Mouse (Mus musculus) left cerebral cortex, adult 2 months (tissue): Measurements from ENCODE around the gene Pafah1b2. TPM values are rescaled to one million over a fixed set of nuclear protein-coding genes. Genes with fewer than 3 reads are reported as not detected.
A peak's percentile ranks its signal among the peaks of the same experiment; 100 is the strongest.

Experiments used
- DNase-seq, 2 experiments: peaks; one replicate each; pipeline ENCODE4 v3.0.0; 2021 to 2022; ENCODE audit warnings: low spot score in 2 of 2, mixed read lengths in 1 of 2; ENCODE audit errors: extremely low spot score in 1 of 2
- H3K27ac ChIP-seq: fragments of 200-600 bp; 2 replicates; pipeline ENCODE4 v1.8.1; 2022
- H3K4me3 ChIP-seq: fragments of 200-600 bp; 2 replicates; pipeline ENCODE4 v1.8.1; 2022
- CTCF ChIP-seq: fragments of 200-600 bp; IDR thresholded peaks from 2 replicates; pipeline ENCODE4 v1.8.1; 2022; ENCODE audit warnings: antibody characterized with exemption, mild to moderate bottlenecking, moderate library complexity
- intact Hi-C: fragments of 180-260 bp; cut with DNase I; formaldehyde crosslinking; loops from one replicate; pipeline ENCODE4 v1.15.1; 2025
- total RNA-seq, 2 experiments: library from RNA; stranded (reverse); gene quantifications; 2 replicates each; pipeline ENCODE4 v1.2.3; 2021

The Pafah1b2 gene
- total RNA-seq, 2 experiments from 2014 or later, result 193 to 215 TPM

DNA sequence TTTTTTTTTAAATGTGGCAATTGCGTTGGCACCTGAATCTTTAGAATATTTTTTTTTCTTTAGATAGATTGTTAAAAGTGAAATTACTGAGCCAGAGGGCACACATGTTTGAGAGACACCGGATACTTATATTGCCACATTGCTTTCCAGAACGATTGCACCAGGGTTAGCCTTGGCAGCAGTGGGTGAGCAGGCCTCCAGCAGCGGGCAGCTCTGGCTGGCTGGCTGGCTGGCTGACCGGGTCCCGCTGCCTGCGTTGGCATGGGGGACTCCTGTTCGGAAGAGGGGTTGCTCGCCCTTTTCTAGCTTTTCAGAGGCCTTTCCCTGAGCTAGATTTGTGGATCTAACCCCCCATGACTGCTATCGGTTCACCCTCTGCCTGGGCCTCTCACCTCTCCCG is 11.1 kb upstream of the Pafah1b2 start:
- Histone ChIP-seq H3K27ac (peak overlapping the region; percentile 7; the same call in 1 of the 2 replicates), H3K4me3 (no peak overlapping the region)
- intact Hi-C loops, result no loop called here
- DNase-seq, result no peak
- no peak for TF ChIP-seq CTCF

- TF ChIP-seq CTCF, result no peak
- no peak overlapping the region for H3K4me3 ChIP-seq
- DNase-seq, result no peak
- intact Hi-C loops, result no loop called here
- H3K27ac ChIP-seq, result no peak overlapping the region
These were observed 7.5 kb upstream of the Pafah1b2 start for GRCm38 (mm10) chr9:46019975-46020374.

- no peak overlapping the region for H3K27ac ChIP-seq
- intact Hi-C loops, result no loop called here
- TF ChIP-seq CTCF, result no peak
- no peak overlapping the region for H3K4me3 ChIP-seq
- no peak for DNase-seq
These were observed 5.8 kb upstream of the Pafah1b2 start for GRCm38 (mm10) chr9:46018316-46018715.

DNA sequence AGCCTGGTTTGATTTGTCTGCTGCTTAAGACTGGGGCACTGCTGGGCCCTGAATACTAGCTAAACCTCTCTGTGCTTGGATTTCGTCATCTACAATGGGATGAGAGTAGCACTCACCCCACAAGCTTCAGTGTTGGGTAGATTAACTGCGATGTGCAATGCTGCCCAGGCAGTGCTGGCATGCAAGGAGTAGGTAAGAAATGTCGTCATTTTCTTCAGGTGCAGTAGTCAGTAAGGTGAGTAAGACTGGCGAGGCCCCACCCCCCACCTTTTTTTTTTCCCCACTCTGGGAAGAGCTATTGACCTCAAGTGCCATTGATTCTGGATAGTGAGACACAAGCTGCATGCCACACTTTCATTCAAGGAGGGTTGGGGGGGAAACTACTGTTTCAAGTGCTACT is 3.9 kb upstream of the Pafah1b2 start:
- Histone ChIP-seq H3K4me3 (no peak overlapping the region), H3K27ac (peak overlapping the region; percentile 84; the same call in 1 of the 2 replicates)
- intact Hi-C loops, result no loop called here
- TF ChIP-seq CTCF, result no peak
- DNase-seq, result no peak

GRCm38 (mm10) chr9:46015831-46016230 is 3.3 kb upstream of the Pafah1b2 start:
- no peak for DNase-seq
- peak overlapping the region; percentile 84; the same call in 1 of the 2 replicates for H3K27ac ChIP-seq
- H3K4me3 ChIP-seq, result peak overlapping the region; percentile 96; the same call in 1 of the 2 replicates
- intact Hi-C loops, result no loop called here
- TF ChIP-seq CTCF, result no peak

GRCm38 (mm10) chr9:46015081-46015551 is 2.6 kb upstream of the Pafah1b2 start:
- Histone ChIP-seq H3K4me3 (peak overlapping the region; percentile 96), H3K27ac (peak overlapping the region; percentile 84)
- TF ChIP-seq CTCF, result no peak
- peak; percentile 35 to 39 for DNase-seq
- intact Hi-C loops, result no loop called here

DNA sequence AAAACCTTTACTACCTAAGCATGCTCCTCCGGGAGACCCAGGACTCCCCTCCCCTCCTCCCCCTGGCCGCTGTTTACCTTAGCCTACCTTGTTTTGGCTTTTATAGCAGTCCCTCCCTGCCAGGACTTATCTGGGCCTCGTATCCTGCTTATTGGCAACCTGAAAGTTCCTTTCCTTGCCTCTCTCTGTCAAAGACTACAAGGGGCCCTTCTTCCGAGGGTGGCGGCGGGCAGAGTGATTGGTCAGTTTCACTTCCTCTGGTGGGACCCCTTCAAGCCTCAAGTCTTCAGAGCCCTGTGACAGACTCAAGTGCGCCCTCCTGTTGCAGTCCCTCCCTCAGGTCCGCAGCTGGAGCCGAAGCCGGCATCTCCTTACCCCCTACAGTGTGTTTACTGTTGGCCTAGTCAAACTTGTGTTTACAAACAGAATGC is 1.8 kb upstream of the Pafah1b2 start:
- intact Hi-C loops, result no loop called here
- peak overlapping the region; percentile 96 for H3K4me3 ChIP-seq
- H3K27ac ChIP-seq, result peak overlapping the region; percentile 99
- peak; percentile 46 to 51 for DNase-seq
- peak; percentile 37 for TF ChIP-seq CTCF

- Histone ChIP-seq H3K4me3 (peak overlapping the region; percentile 96), H3K27ac (peak overlapping the region; percentile 99)
- intact Hi-C loops, result loop anchor here (2.0 kb wide), 1 partner anchor 69 kb away; no protein-coding TSS in a partner anchor
- TF ChIP-seq CTCF, result no peak
- DNase-seq, result no peak
These were observed 1.1 kb upstream of the Pafah1b2 start for GRCm38 (mm10) chr9:46013616-46014015.

DNA sequence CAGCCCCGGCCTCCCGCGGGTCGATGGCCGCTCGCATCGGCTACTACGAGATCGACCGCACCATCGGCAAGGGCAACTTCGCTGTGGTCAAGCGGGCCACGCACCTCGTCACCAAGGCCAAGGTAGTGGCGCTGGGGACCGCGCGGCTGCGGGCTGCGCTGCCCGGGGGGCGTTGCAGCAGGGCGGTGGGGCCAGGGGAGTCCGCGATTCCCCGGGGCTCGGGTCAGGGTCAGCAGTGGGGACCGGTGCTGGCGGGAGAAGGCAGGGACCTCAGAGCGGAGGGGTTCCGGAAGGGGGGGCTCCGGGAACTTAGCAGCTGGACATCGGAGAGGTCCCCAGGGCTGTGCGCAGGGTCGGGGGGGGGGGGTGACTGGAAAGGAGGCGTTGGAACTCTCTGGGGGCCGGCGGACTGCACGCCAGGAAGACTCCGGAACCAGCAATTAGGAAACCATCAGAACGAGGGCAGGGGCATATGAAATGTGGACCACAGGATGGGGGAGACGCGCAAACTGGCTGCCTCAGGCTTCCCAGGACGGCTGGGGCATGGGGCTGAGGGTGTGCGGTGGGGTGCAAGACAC is 608 bp upstream of the Pafah1b2 start:
- peak in 1 of 2 experiments; percentile 39 for DNase-seq
- intact Hi-C loops, result loop anchor here (2.0 kb wide), 1 partner anchor 70 kb away; no protein-coding TSS in a partner anchor
- Histone ChIP-seq H3K27ac (peak overlapping the region; percentile 99), H3K4me3 (peak overlapping the region; percentile 96)
- TF ChIP-seq CTCF, result no peak

GRCm38 (mm10) chr9:46011094-46011970 is 1.2 kb downstream of the Pafah1b2 start:
- Histone ChIP-seq H3K4me3 (peak overlapping the region; percentile 96), H3K27ac (peak overlapping the region; percentile 98)
- no peak for TF ChIP-seq CTCF
- intact Hi-C loops, result no loop called here
- DNase-seq, result no peak

DNA sequence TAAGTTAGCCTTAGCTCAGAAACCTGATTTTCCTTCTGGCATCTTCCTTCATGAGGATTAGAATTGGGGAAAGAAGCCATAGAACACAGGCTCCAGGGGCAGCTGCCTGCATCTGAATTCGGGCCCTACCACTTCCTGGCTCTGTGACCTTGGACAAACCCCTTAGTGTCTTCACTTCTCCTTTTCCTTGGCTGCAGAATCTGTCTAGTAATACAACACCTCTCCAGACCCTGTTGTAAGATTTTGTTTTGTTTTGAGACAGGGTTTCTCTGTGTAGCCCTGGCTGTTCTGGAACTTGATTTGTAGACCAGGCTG is 2.9 kb downstream of the Pafah1b2 start:
- intact Hi-C loops, result no loop called here
- no peak for TF ChIP-seq CTCF
- H3K27ac ChIP-seq, result no peak overlapping the region
- H3K4me3 ChIP-seq, result no peak overlapping the region
- DNase-seq, result no peak

GRCm38 (mm10) chr9:46008931-46009668 is 3.4 kb downstream of the Pafah1b2 start:
- DNase-seq, result no peak
- intact Hi-C loops, result no loop called here
- TF ChIP-seq CTCF, result no peak
- Histone ChIP-seq H3K27ac (no peak overlapping the region), H3K4me3 (no peak overlapping the region)
